Mouse (Mus musculus): ENCODE data around the gene Cdc6. TPM values are rescaled to one million over a fixed set of nuclear protein-coding genes. Genes with fewer than 3 reads are reported as not detected.

Cdc6 gene
- total and polyA plus RNA-seq, 3 experiments = 4.1 to 63.4 (median 60.7) TPM

- H3K27me3 ChIP-seq (ENCODE audit: insufficient read depth, low read length) = no peaks in the 10 kb centered on the region; the same call in 1 of the 2 replicates
- H3K4me1 ChIP-seq (ENCODE audit: insufficient read depth, low read depth, low read length) = peaks cover 80% of the 10 kb centered on the region
- H3K9me3 ChIP-seq (replicated peaks) = no peaks in the 10 kb centered on the region
- H3K36me3 ChIP-seq (replicated peaks) = peaks cover 94% of the 10 kb centered on the region
- ATAC-seq (ENCODE audit: extremely low read depth, insufficient number of reproducible peaks, low FRiP score, poor library complexity, severe bottlenecking) (no peak), DNase-seq (ENCODE audit: low spot score) (no peak)
- no peak overlapping the region for H3K4me3 ChIP-seq (ENCODE audit: low read depth, low read length)
- TF ChIP-seq GATA2 (IDR thresholded peaks at IDR 0.05; ENCODE audit: borderline replicate concordance, low read depth, low read length) (no peak), POLR2AphosphoS5 (IDR thresholded peaks at IDR 0.05; ENCODE audit: insufficient replicate concordance, low read depth, low read length) (no peak), GATA1 (IDR thresholded peaks at IDR 0.05; ENCODE audit: borderline replicate concordance, low read length) (no peak), TAL1 (conservative IDR thresholded peaks at IDR 0.05; ENCODE audit: low read depth, low read length) (no peak), CTCF (IDR thresholded peaks at IDR 0.05; ENCODE audit: low read depth, low read length) (no peak)
Observed at GRCm38 (mm10) chr11:98968716-98969495, 61.3 kb downstream of the Cdc6 start.

- no peak for DNase-seq (ENCODE audit: low spot score)
- Histone ChIP-seq H3K36me3 (replicated peaks) (peaks cover 97% of the 10 kb centered on the region), H3K9me3 (replicated peaks) (no peaks in the 10 kb centered on the region), H3K4me3 (ENCODE audit: low read depth, low read length) (no peak overlapping the region), H3K4me1 (ENCODE audit: insufficient read depth, low read depth, low read length) (peaks cover 74% of the 10 kb centered on the region), H3K27me3 (ENCODE audit: insufficient read depth, low read length) (no peaks in the 10 kb centered on the region; the same call in 1 of the 2 replicates)
- ATAC-seq (ENCODE audit: extremely low read depth, insufficient number of reproducible peaks, low FRiP score, poor library complexity, severe bottlenecking) = no peak
- TF ChIP-seq GATA1 (IDR thresholded peaks at IDR 0.05; ENCODE audit: borderline replicate concordance, low read length) (no peak), POLR2AphosphoS5 (IDR thresholded peaks at IDR 0.05; ENCODE audit: insufficient replicate concordance, low read depth, low read length) (no peak)
Observed at GRCm38 (mm10) chr11:98969496-98969927, 61.9 kb downstream of the Cdc6 start.

- no peak overlapping the region for H3K4me3 ChIP-seq (ENCODE audit: low read depth, low read length)
- DNase-seq (ENCODE audit: low spot score) (no peak), ATAC-seq (ENCODE audit: extremely low read depth, insufficient number of reproducible peaks, low FRiP score, poor library complexity, severe bottlenecking) (no peak)
- H3K9me3 ChIP-seq (replicated peaks) = no peaks in the 10 kb centered on the region
- peaks cover 70% of the 10 kb centered on the region for H3K4me1 ChIP-seq (ENCODE audit: insufficient read depth, low read depth, low read length)
- TF ChIP-seq TAL1 (conservative IDR thresholded peaks at IDR 0.05; ENCODE audit: low read depth, low read length) (no peak), POLR2AphosphoS5 (IDR thresholded peaks at IDR 0.05; ENCODE audit: insufficient replicate concordance, low read depth, low read length) (no peak), CTCF (IDR thresholded peaks at IDR 0.05; ENCODE audit: low read depth, low read length) (no peak), GATA1 (IDR thresholded peaks at IDR 0.05; ENCODE audit: borderline replicate concordance, low read length) (no peak), GATA2 (IDR thresholded peaks at IDR 0.05; ENCODE audit: borderline replicate concordance, low read depth, low read length) (no peak)
- peaks cover 99% of the 10 kb centered on the region for H3K36me3 ChIP-seq (replicated peaks)
- H3K27me3 ChIP-seq (ENCODE audit: insufficient read depth, low read length) = no peaks in the 10 kb centered on the region; the same call in 1 of the 2 replicates
Observed at GRCm38 (mm10) chr11:98970191-98970925, 62.8 kb downstream of the Cdc6 start.

GRCm38 (mm10) chr11:98971316-98972031 is 63.9 kb downstream of the Cdc6 start:
- no peak overlapping the region for H3K4me3 ChIP-seq (ENCODE audit: low read depth, low read length)
- no peaks in the 10 kb centered on the region for H3K9me3 ChIP-seq (replicated peaks)
- peaks cover 60% of the 10 kb centered on the region for H3K4me1 ChIP-seq (ENCODE audit: insufficient read depth, low read depth, low read length)
- peaks cover 88% of the 10 kb centered on the region for H3K36me3 ChIP-seq (replicated peaks)
- no peak for ATAC-seq (ENCODE audit: extremely low read depth, insufficient number of reproducible peaks, low FRiP score, poor library complexity, severe bottlenecking)
- TF ChIP-seq GATA2 (IDR thresholded peaks at IDR 0.05; ENCODE audit: borderline replicate concordance, low read depth, low read length) (no peak), GATA1 (IDR thresholded peaks at IDR 0.05; ENCODE audit: borderline replicate concordance, low read length) (no peak), TAL1 (conservative IDR thresholded peaks at IDR 0.05; ENCODE audit: low read depth, low read length) (no peak), CTCF (IDR thresholded peaks at IDR 0.05; ENCODE audit: low read depth, low read length) (no peak), POLR2AphosphoS5 (IDR thresholded peaks at IDR 0.05; ENCODE audit: insufficient replicate concordance, low read depth, low read length) (no peak)
- H3K27me3 ChIP-seq (ENCODE audit: insufficient read depth, low read length) = peaks cover 1% of the 10 kb centered on the region
- DNase-seq (ENCODE audit: low spot score) = no peak

GRCm38 (mm10) chr11:98972215-98972614 is 64.6 kb downstream of the Cdc6 start:
- peaks cover 55% of the 10 kb centered on the region for H3K4me1 ChIP-seq (ENCODE audit: insufficient read depth, low read depth, low read length)
- DNase-seq (ENCODE audit: low spot score) (peak; percentile 68), ATAC-seq (ENCODE audit: extremely low read depth, insufficient number of reproducible peaks, low FRiP score, poor library complexity, severe bottlenecking) (peak; percentile 45; the same call in 1 of the 2 replicates)
- H3K27me3 ChIP-seq (ENCODE audit: insufficient read depth, low read length) = peaks cover 3% of the 10 kb centered on the region
- no peak for TF ChIP-seq TAL1 (conservative IDR thresholded peaks at IDR 0.05; ENCODE audit: low read depth, low read length)
- TF ChIP-seq CTCF (IDR thresholded peaks at IDR 0.05; ENCODE audit: low read depth, low read length) = peak; percentile 58
- peaks cover 81% of the 10 kb centered on the region for H3K36me3 ChIP-seq (replicated peaks)
- H3K9me3 ChIP-seq (replicated peaks) = no peaks in the 10 kb centered on the region
- no peak overlapping the region for H3K4me3 ChIP-seq (ENCODE audit: low read depth, low read length)

GRCm38 (mm10) chr11:98972801-98973360 is 65.3 kb downstream of the Cdc6 start:
- H3K36me3 ChIP-seq (replicated peaks) = peaks cover 74% of the 10 kb centered on the region
- H3K9me3 ChIP-seq (replicated peaks) = no peaks in the 10 kb centered on the region
- TF ChIP-seq POLR2AphosphoS5 (IDR thresholded peaks at IDR 0.05; ENCODE audit: insufficient replicate concordance, low read depth, low read length) = no peak
- no peak for TF ChIP-seq CTCF (IDR thresholded peaks at IDR 0.05; ENCODE audit: low read depth, low read length)
- TF ChIP-seq TAL1 (conservative IDR thresholded peaks at IDR 0.05; ENCODE audit: low read depth, low read length) = no peak
- TF ChIP-seq GATA2 (IDR thresholded peaks at IDR 0.05; ENCODE audit: borderline replicate concordance, low read depth, low read length) = no peak
- no peak for TF ChIP-seq GATA1 (IDR thresholded peaks at IDR 0.05; ENCODE audit: borderline replicate concordance, low read length)
- H3K4me3 ChIP-seq (ENCODE audit: low read depth, low read length) = no peak overlapping the region
- no peak for DNase-seq (ENCODE audit: low spot score)
- peaks cover 55% of the 10 kb centered on the region for H3K4me1 ChIP-seq (ENCODE audit: insufficient read depth, low read depth, low read length)
- ATAC-seq (ENCODE audit: extremely low read depth, insufficient number of reproducible peaks, low FRiP score, poor library complexity, severe bottlenecking) = no peak
- peaks cover 3% of the 10 kb centered on the region for H3K27me3 ChIP-seq (ENCODE audit: insufficient read depth, low read length)
